Mouse (Mus musculus) left cerebral cortex, postnatal 14 days (tissue): ENCODE measurements around the gene Haus6. TPM values are rescaled to one million over a fixed set of nuclear protein-coding genes. Genes with fewer than 3 reads are reported as not detected.

ENCODE experiments used
- total RNA-seq, 2 experiments: library from RNA; stranded (reverse); gene quantifications; 2 replicates each; pipeline ENCODE4 v1.2.3; 2021

Haus6 gene
- total RNA-seq, 2 experiments from 2014 or later: 6.6 to 6.8 TPM

Other genes starting within 250 kb of the Haus6 start
- not detected for gene Saxo1, start 53.7 kb downstream of the Haus6 start, total RNA-seq
- gene Rraga, start 36.4 kb downstream of the Haus6 start, total RNA-seq: 100 to 1,000 TPM; 147 to 152 TPM
- gene Plin2, start 58.0 kb upstream of the Haus6 start, total RNA-seq: 10 to 100 TPM in 1 of 2 experiments, 1 to 10 TPM in 1; 9.8 to 12.5 TPM
- 10 to 100 TPM; 11.4 to 13.0 TPM for gene Dennd4c, start 136.5 kb upstream of the Haus6 start, total RNA-seq
- 100 to 1,000 TPM; 362 to 379 TPM for gene Rps6, start 245.4 kb upstream of the Haus6 start, total RNA-seq